Mouse (Mus musculus): ENCODE results near the gene Tectb. TPM values are rescaled to one million over a fixed set of nuclear protein-coding genes. Genes with fewer than 3 reads are reported as not detected.

Gene Tectb
- total RNA-seq, 4 experiments from 2014 or later, result 0.55 to 0.66 TPM; not detected in 2

Small RNA genes lying within 50 kb of the gene (microRNA-seq; reads per million reads assigned to microRNA genes)
- 0.18 to 5.5 reads per million in 2 experiments for gene Mir6715

Other genes with a start within 250 kb of the Tectb start
- gene Gpam, start 53.5 kb upstream of the Tectb start, total RNA-seq (2022), result 100 to 1,000 TPM in 3 of 4 experiments, 10 to 100 TPM in 1; 77.4 to 450 (median 220) TPM
- not detected for gene Gucy2g, start 60.5 kb downstream of the Tectb start, total RNA-seq (2022)
- 100 to 1,000 TPM in 1 of 4 experiments, 10 to 100 TPM in 3; 47.1 to 132 (median 70.1) TPM for gene Acsl5, start 71.2 kb downstream of the Tectb start, total RNA-seq (2022)
- gene Zdhhc6, start 135.3 kb downstream of the Tectb start, total RNA-seq (2022), result 10 to 100 TPM; 40.9 to 50.9 (median 45.1) TPM
- gene Vti1a, start 135.6 kb downstream of the Tectb start, total RNA-seq (2022), result 10 to 100 TPM; 38.6 to 56.3 (median 41.6) TPM

Measured in adrenal gland, adult 8-10 months (tissue).